Mouse (Mus musculus): ENCODE measurements around the gene Hltf.

DNA sequence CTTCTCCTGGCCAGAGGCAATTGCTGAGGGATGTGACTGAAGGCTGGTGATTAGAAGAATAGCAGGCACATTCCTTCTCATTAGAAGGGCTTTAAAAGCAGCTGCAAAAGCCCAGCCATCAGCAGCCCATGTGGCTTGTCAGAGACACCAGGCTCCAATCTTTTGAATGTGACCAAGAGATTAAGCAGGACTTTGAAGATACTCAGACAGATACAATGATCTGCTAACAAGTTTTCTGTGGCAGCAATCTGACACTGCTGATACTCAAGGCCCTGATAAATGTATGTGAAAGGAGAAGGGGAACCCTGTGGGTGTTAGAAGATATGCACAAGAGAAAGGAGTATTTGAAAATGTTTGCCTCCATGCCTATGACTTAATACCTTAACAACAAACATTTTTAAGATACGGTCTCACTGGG is 88.1 kb downstream of the Hltf start:
- TF ChIP-seq GATA1 (IDR thresholded peaks at IDR 0.05; ENCODE audit: borderline replicate concordance, low read length) (no peak), FLI1 (IDR thresholded peaks at IDR 0.05; ENCODE audit: low read length) (no peak)

Data from megakaryocyte, embryonic 14.5 days (primary cell).